Mouse (Mus musculus) neural tube, embryonic 15.5 days (tissue): Measurements from ENCODE around the gene Zbtb39. TPM values are rescaled to one million over a fixed set of nuclear protein-coding genes. Genes with fewer than 3 reads are reported as not detected.

ENCODE experiments used
- ATAC-seq: fragments of 200-750 bp; cut with Nextera tagmentation; 2 replicates; pipeline ENCODE4 v1.8.0; 2017; ENCODE audit warnings: mild to moderate bottlenecking, moderate TSS enrichment, moderate library complexity; ENCODE audit not compliant: low FRiP score
- H3K27ac ChIP-seq: fragments of 300-500 bp; sonication (generic); replicated peaks from 2 replicates; pipeline ENCODE4 v1.5.1; 2015; ENCODE audit warnings: mild to moderate bottlenecking, inconsistent platforms
- H3K27me3 ChIP-seq: fragments of 300-500 bp; sonication (generic); replicated peaks from 2 replicates; pipeline ENCODE4 v1.6.1; 2015; ENCODE audit warnings: inconsistent platforms
- H3K36me3 ChIP-seq: fragments of 300-500 bp; sonication (generic); 2 replicates; pipeline ENCODE4 v1.6.1; 2015; ENCODE audit warnings: inconsistent platforms
- H3K4me1 ChIP-seq: fragments of 300-500 bp; sonication (generic); 2 replicates; pipeline ENCODE4 v1.6.1; 2015; ENCODE audit warnings: inconsistent platforms
- H3K4me2 ChIP-seq: fragments of 300-500 bp; sonication (generic); 2 replicates; pipeline ENCODE4 v1.6.1; 2015; ENCODE audit warnings: inconsistent platforms, mild to moderate bottlenecking, moderate library complexity
- H3K4me3 ChIP-seq: fragments of 300-500 bp; sonication (generic); replicated peaks from 2 replicates; pipeline ENCODE4 v1.5.1; 2015; ENCODE audit warnings: mild to moderate bottlenecking, inconsistent platforms
- H3K9ac ChIP-seq: fragments of 300-500 bp; sonication (generic); replicated peaks from 2 replicates; pipeline ENCODE4 v1.6.1; 2015; ENCODE audit warnings: mild to moderate bottlenecking, inconsistent platforms
- H3K9me3 ChIP-seq: fragments of 300-500 bp; sonication (generic); replicated peaks from 2 replicates; pipeline ENCODE4 v1.6.1; 2016; ENCODE audit warnings: inconsistent platforms
- WGBS: fragments of 180-500 bp; shearing (Covaris S2); methylation state at CpG from one replicate; pipeline ENCODE4 v1.1.7; 2015; ENCODE audit warnings: mixed read lengths; 5-methylcytosine and 5-hydroxymethylcytosine counted together
- polyA plus RNA-seq: library from polyadenylated mRNA; unstranded; fragments of >200 nt; fragmentation: Nextera tagmentation; extraction: Ambion mirVana; gene quantifications from 2 replicates; pipeline ENCODE4 v1.2.1, GENCODE M21; 2015

The Zbtb39 gene
- polyA plus RNA-seq, 1 experiment from 2014 or later, result 2.4 TPM

DNA sequence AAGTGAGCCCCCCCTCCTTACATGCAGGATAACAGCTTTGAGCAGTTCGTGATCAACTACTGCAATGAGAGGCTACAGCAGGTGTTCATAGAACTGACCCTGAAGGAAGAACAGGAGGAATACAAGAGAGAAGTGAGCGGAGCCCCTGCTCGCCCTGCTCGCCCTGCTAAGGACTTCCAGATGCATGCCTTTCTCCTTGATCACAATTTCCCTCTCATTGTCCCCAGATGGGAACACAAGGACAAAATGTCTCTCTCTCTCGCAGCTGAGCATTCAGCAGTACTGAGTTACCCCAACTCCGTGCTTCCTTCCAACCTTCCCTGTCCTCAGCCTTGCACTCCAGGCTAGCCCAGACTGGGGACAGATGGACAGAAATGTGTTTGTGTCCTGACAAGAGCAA is 26.6 kb upstream of the Zbtb39 start:
- ATAC-seq, result no peak
- Histone ChIP-seq H3K9ac (no peak overlapping the region), H3K4me2 (no peak overlapping the region), H3K9me3 (no peaks in the 10 kb centered on the region), H3K27me3 (no peaks in the 10 kb centered on the region), H3K4me3 (no peak overlapping the region), H3K4me1 (no peaks in the 10 kb centered on the region), H3K27ac (no peak overlapping the region), H3K36me3 (no peaks in the 10 kb centered on the region)
- WGBS, result 78% methylated on average over 6 of the region's 6 CpGs

DNA sequence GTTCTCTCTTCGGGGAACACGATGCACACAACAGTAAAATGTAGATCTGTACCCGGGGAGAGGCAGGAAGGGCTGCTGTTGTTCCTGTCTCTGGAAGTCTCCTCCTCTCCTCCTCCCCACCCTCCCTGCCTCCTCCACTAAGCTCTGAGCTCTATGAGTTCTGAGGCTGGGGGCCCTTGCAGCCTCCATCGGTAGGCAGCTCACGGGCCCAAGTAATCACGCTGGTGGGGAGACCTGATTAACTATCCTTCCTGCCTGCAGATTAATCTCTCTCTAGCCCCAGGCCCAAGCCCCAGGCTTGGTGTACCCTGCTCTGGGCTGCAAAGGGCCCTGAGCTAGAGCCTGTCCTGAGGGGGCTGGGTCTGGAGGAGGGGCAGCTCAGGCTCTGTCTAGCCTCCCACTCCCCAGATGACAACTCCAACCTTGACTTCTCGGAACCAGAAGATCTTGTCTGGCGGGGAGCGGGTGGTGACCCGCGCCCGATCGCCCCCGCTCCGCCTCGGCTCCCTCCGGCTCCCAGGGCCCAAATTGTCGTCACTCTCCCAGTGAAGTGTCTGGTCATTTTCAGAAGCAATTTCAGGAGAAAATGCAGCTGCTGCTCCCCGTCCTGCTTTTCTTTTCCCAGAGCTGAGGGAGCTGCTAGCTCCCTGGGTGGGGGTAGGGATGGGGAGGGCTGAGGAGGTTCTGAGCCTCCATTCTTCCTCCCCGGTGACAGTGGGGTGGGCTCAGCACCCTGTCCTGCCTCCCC is 17.5 kb upstream of the Zbtb39 start:
- Histone ChIP-seq H3K27ac (no peak overlapping the region), H3K9me3 (no peaks in the 10 kb centered on the region), H3K9ac (peak overlapping the region; percentile 2; the same call in 1 of the 2 replicates), H3K4me1 (peaks cover 18% of the 10 kb centered on the region), H3K36me3 (no peaks in the 10 kb centered on the region), H3K4me2 (peak overlapping the region; percentile 30), H3K27me3 (0 out of 2 replicates have a peak, but pooled peaks cover 8% of the 10 kb centered on the region), H3K4me3 (no peak overlapping the region)
- ATAC-seq, result peak; percentile 39; the same call in 1 of the 2 replicates
- 11% methylated on average over 20 of the region's 20 CpGs for WGBS

DNA sequence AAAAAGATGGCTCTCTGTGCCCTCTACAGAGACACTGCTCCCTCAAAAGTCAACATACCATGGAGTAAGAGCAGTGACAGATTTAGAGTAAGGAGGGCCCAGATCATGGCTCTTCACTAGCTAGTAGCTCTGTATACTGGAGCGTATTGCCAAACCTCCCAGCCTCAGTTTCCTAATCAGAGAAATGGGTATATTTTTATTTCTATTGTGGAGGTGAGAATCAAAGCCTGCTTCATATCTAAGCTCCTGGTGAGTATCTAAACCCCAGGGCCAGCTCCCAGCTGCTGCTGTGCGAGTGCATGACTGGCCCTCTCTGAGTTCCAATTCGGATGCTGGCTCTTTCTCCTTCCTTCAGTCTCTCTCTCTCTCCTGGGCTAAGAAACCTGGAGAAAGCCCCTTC is 15.2 kb upstream of the Zbtb39 start, which contains the start of gene Tac2:
TSS of gene Tac2 (plus strand) at position 301 of the 400 bp plus-strand sequence.
- peaks cover 18% of the 10 kb centered on the region for H3K4me1 ChIP-seq
- WGBS, result 87% methylated on average over 3 of the region's 3 CpGs

GRCm38 (mm10) chr10:127725136-127725535 is 14.2 kb upstream of the Zbtb39 start:
- Histone ChIP-seq H3K9me3 (no peaks in the 10 kb centered on the region), H3K36me3 (no peaks in the 10 kb centered on the region), H3K9ac (no peak overlapping the region), H3K4me1 (peaks cover 21% of the 10 kb centered on the region), H3K4me3 (no peak overlapping the region), H3K27ac (no peak overlapping the region), H3K27me3 (0 out of 2 replicates have a peak, but pooled peaks cover 8% of the 10 kb centered on the region), H3K4me2 (no peak overlapping the region)
- ATAC-seq, result no peak
- WGBS, result 83% methylated on average over 4 of the region's 4 CpGs

More for the DNA sequence above, 15.2 kb upstream of the Zbtb39 start, which contains the start of gene Tac2:
- no peaks in the 10 kb centered on the region for H3K36me3 ChIP-seq
- H3K9ac ChIP-seq, result no peak within 1 kb of the TSS
- no peak for ATAC-seq
- 0 out of 2 replicates have a peak, but pooled peaks cover 8% of the 10 kb centered on the region for H3K27me3 ChIP-seq
- H3K27ac ChIP-seq, result no peak within 1 kb of the TSS
- H3K4me2 ChIP-seq, result no peak within 1 kb of the TSS
- H3K4me3 ChIP-seq, result no peak within 1 kb of the TSS
- no peaks in the 10 kb centered on the region for H3K9me3 ChIP-seq

DNA sequence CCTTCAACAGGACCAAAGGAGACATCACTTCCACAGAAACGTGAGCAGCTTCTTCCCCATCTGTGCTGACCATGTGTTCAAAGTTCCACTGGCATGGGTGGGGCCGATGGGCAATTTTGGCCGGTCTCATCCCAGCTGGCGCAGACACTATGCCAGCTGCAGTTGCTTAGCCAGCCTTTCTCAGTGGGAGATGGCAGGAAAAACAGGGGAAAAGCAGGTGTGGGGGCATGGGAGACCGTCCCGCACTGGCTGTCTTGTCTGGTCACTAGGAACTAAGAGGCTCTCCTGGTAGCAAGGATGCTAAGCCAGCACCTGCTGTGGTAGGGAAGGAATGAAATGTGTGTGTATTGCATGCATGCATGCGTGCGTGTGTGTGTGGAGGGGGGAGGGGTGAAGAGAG is 10.9 kb upstream of the Zbtb39 start:
- peaks cover 14% of the 10 kb centered on the region for H3K4me1 ChIP-seq
- H3K9me3 ChIP-seq, result no peaks in the 10 kb centered on the region
- ATAC-seq, result no peak
- H3K27ac ChIP-seq, result no peak overlapping the region
- H3K4me3 ChIP-seq, result no peak overlapping the region
- no peak overlapping the region for H3K9ac ChIP-seq
- H3K27me3 ChIP-seq, result 0 out of 2 replicates have a peak, but pooled peaks cover 6% of the 10 kb centered on the region
- H3K4me2 ChIP-seq, result no peak overlapping the region
- no peaks in the 10 kb centered on the region for H3K36me3 ChIP-seq
- 67% methylated on average over 8 of the region's 8 CpGs for WGBS

DNA sequence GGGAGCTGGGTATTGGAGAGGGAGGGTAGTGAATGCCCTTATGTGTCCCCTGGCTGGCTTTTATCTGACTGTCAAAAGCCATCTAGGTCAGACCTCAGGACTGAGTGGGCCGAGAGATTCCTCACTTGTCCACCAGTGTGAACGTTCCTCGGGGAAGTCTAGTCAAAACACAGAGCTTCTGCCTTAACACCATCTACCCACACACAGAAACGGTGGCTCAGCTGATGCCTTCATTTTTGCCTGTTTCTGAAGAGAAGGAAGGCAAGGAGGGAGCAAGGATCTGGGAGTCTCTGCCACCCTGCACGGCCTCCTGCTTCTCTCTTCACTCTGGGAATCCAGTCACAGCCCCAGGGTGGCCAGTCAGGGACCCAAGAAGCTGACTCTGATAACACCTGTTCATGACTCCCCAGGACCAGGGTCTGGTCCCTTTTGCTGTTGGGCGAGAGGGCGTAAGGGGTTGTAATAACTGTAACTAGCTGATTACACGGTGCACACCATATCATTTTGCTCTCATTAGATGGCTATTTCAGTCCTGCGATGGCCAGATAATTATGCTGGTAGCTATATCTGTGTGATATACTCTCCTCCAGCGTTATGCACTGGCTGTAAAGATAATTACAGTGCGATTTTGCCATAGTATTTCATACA is 8.9 kb upstream of the Zbtb39 start:
- ATAC-seq, result peak; percentile 57; the same call in 1 of the 2 replicates
- Histone ChIP-seq H3K4me2 (no peak overlapping the region), H3K27ac (peak overlapping the region; percentile 57), H3K4me1 (peaks cover 14% of the 10 kb centered on the region), H3K9ac (no peak overlapping the region), H3K27me3 (0 out of 2 replicates have a peak, but pooled peaks cover 3% of the 10 kb centered on the region), H3K9me3 (no peaks in the 10 kb centered on the region), H3K4me3 (no peak overlapping the region), H3K36me3 (no peaks in the 10 kb centered on the region)
- WGBS, result 46% methylated on average over 11 of the region's 11 CpGs

DNA sequence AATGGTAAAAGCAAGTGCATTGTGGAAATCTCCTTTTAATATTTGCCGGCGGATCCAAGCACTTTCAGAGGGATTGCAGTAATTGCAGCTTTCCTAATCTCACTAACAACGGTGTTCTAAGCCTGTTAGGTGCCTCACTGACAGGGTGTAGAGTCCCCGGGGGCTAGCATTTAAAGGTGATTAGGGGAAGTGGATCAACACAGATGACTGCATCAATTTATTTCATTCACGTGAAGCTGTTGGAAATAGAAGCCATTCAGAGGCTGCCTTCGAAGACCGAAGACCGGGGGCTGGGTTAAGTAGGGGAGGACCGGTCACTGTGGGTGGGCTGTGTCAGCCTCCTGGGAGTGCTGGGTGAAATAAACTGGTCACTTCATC is 8.4 kb upstream of the Zbtb39 start:
- H3K27me3 ChIP-seq, result 0 out of 2 replicates have a peak, but pooled peaks cover 3% of the 10 kb centered on the region
- H3K9me3 ChIP-seq, result no peaks in the 10 kb centered on the region
- H3K4me1 ChIP-seq, result peaks cover 14% of the 10 kb centered on the region
- no peak for ATAC-seq
- H3K4me2 ChIP-seq, result no peak overlapping the region
- H3K27ac ChIP-seq, result peak overlapping the region; percentile 25; the same call in 1 of the 2 replicates
- H3K9ac ChIP-seq, result no peak overlapping the region
- no peak overlapping the region for H3K4me3 ChIP-seq
- 22% methylated on average over 9 of the region's 9 CpGs for WGBS
- H3K36me3 ChIP-seq, result no peaks in the 10 kb centered on the region

- 24% methylated on average over 5 of the region's 5 CpGs for WGBS
- no peaks in the 10 kb centered on the region for H3K36me3 ChIP-seq
- 0 out of 2 replicates have a peak, but pooled peaks cover 3% of the 10 kb centered on the region for H3K27me3 ChIP-seq
- H3K4me2 ChIP-seq, result no peak overlapping the region
- peaks cover 14% of the 10 kb centered on the region for H3K4me1 ChIP-seq
- no peak overlapping the region for H3K4me3 ChIP-seq
- no peak overlapping the region for H3K9ac ChIP-seq
- peak overlapping the region; percentile 25; the same call in 1 of the 2 replicates for H3K27ac ChIP-seq
- no peak for ATAC-seq
- H3K9me3 ChIP-seq, result no peaks in the 10 kb centered on the region
Observed at GRCm38 (mm10) chr10:127731397-127731796, 7.9 kb upstream of the Zbtb39 start.

GRCm38 (mm10) chr10:127734434-127734833 is 4.9 kb upstream of the Zbtb39 start:
- Histone ChIP-seq H3K9ac (no peak overlapping the region), H3K4me1 (peaks cover 14% of the 10 kb centered on the region), H3K9me3 (no peaks in the 10 kb centered on the region), H3K27me3 (0 out of 2 replicates have a peak, but pooled peaks cover 3% of the 10 kb centered on the region), H3K27ac (no peak overlapping the region), H3K36me3 (no peaks in the 10 kb centered on the region), H3K4me3 (no peak overlapping the region), H3K4me2 (no peak overlapping the region)
- 45% methylated on average over 5 of the region's 5 CpGs for WGBS
- 0 out of 2 replicates have a peak, but pooled peaks have one; percentile 24 for ATAC-seq

- WGBS, result 78% methylated on average over 2 of the region's 2 CpGs
- Histone ChIP-seq H3K27me3 (0 out of 2 replicates have a peak, but pooled peaks cover 3% of the 10 kb centered on the region), H3K4me2 (no peak overlapping the region), H3K36me3 (no peaks in the 10 kb centered on the region), H3K9me3 (no peaks in the 10 kb centered on the region), H3K27ac (no peak overlapping the region), H3K4me3 (no peak overlapping the region), H3K4me1 (peaks cover 15% of the 10 kb centered on the region), H3K9ac (no peak overlapping the region)
- no peak for ATAC-seq
Observed at GRCm38 (mm10) chr10:127736266-127736665, 3.1 kb upstream of the Zbtb39 start.

DNA sequence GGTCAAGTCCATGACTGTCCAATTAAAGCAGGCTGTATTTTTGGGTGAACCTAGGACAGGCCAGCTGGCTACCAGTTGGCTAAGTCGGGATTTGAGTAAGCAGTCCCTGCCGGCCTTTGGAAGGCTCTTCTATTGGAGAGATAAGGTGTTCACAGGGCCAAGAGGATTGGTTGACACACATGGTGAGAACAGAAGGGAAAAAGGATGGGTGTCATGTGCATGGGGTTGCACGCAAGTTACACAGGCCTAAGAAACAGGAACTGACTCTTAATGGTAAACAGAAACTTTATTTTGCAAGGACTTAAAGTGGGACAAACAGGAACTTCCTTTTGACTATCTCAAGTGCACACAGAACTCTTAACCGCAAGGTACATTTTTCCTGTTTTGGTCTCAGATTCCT is 2.4 kb upstream of the Zbtb39 start:
- WGBS, result 73% methylated on average over 4 of the region's 4 CpGs
- H3K27ac ChIP-seq, result no peak overlapping the region
- no peak overlapping the region for H3K9ac ChIP-seq
- no peak overlapping the region for H3K4me3 ChIP-seq
- no peak overlapping the region for H3K4me2 ChIP-seq
- no peaks in the 10 kb centered on the region for H3K9me3 ChIP-seq
- peaks cover 6% of the 10 kb centered on the region for H3K36me3 ChIP-seq
- no peak for ATAC-seq
- H3K27me3 ChIP-seq, result 0 out of 2 replicates have a peak, but pooled peaks cover 3% of the 10 kb centered on the region
- H3K4me1 ChIP-seq, result peaks cover 13% of the 10 kb centered on the region
